Mouse (Mus musculus) lung, embryonic 16.5 days (tissue): ENCODE measurements at regions not wholly inside any gene's neighbourhood (a gene's known extent, or its start where the extent isn't known, plus 50 kb on each side); places are given as distances from the start of the nearest gene placed in this dataset.

Experiments
- ATAC-seq: fragments of 200-750 bp; cut with Nextera tagmentation; 2 replicates; pipeline ENCODE4 v1.8.0; 2017; ENCODE audit warnings: low read depth, mild to moderate bottlenecking, moderate library complexity
- H3K27ac ChIP-seq: fragments of 300-500 bp; sonication (generic); 2 replicates; pipeline ENCODE4 v1.5.1; 2014; ENCODE audit warnings: mild to moderate bottlenecking, control low read depth, low read length
- H3K27me3 ChIP-seq: fragments of 300-500 bp; sonication (generic); 2 replicates; pipeline ENCODE4 v1.6.1; 2014; ENCODE audit warnings: low read depth, low read length, mixed read lengths; ENCODE audit not compliant: control insufficient read depth, insufficient read depth
- H3K36me3 ChIP-seq: fragments of 300-500 bp; sonication (generic); 2 replicates; pipeline ENCODE4 v1.6.1; 2014; ENCODE audit warnings: low read length; ENCODE audit not compliant: control insufficient read depth, insufficient read depth
- H3K4me1 ChIP-seq: fragments of 300-500 bp; sonication (generic); replicated peaks from 2 replicates; pipeline ENCODE4 v1.6.1; 2014; ENCODE audit warnings: low read length, mixed read lengths; ENCODE audit not compliant: control insufficient read depth, insufficient read depth
- H3K4me2 ChIP-seq: fragments of 300-500 bp; sonication (generic); 2 replicates; pipeline ENCODE4 v1.6.1; 2014; ENCODE audit warnings: low read depth, low read length, control low read depth
- H3K4me3 ChIP-seq: fragments of 300-500 bp; sonication (generic); 2 replicates; pipeline ENCODE4 v1.5.1; 2014; ENCODE audit warnings: mild to moderate bottlenecking, low read length, control low read depth
- H3K9ac ChIP-seq: fragments of 300-500 bp; sonication (generic); 2 replicates; pipeline ENCODE4 v1.6.1; 2014; ENCODE audit warnings: low read length, control low read depth
- H3K9me3 ChIP-seq: fragments of 300-500 bp; sonication (generic); 2 replicates; pipeline ENCODE4 v1.6.1; 2016; ENCODE audit warnings: low read length; ENCODE audit not compliant: control insufficient read depth
- WGBS: fragments of 180-500 bp; shearing (Covaris S2); extraction: QIAGEN DNeasy Blood & Tissue Kit; methylation state at CpG from one replicate; pipeline ENCODE4 v1.1.7; 2014; 5-methylcytosine and 5-hydroxymethylcytosine counted together

DNA sequence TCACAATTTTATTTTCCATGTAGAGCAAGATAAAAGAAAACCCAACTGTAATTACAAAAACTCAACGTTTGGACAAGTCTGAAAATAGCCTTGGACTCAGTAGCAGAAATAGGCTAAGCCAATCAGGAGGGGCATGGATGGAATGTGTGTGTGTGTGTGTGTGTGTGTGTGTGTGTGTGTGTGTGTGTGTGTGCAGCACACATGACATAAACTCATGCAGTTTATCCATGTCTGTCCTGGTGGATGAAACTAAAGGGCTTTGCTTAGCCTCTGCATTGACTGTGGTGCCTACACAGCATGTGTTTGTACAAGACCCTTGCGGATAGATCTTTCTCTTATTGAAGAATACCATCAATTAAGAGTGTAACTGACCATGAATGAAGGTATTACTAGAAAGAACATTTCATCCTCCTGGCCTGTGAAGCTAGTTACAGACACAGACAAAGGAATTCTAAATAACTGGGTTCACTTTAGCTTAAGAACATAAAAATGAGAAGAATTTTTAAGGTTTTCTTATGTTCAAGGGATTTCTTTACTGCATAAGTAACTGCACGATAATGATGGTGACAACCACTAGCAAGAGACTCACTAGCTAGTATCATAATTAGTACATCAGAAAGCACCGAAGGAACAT lies 361.5 kb downstream of the Tmem182 start:
- Histone ChIP-seq H3K4me1 (no peaks in the 10 kb centered on the region), H3K36me3 (no peaks in the 10 kb centered on the region), H3K9me3 (peaks cover 3% of the 10 kb centered on the region; the same call in 1 of the 2 replicates), H3K4me2 (no peak overlapping the region), H3K27me3 (no peaks in the 10 kb centered on the region), H3K27ac (no peak overlapping the region), H3K4me3 (no peak overlapping the region), H3K9ac (no peak overlapping the region)
- 71% methylated on average over 4 of the region's 4 CpGs for WGBS
- ATAC-seq = no peak

DNA sequence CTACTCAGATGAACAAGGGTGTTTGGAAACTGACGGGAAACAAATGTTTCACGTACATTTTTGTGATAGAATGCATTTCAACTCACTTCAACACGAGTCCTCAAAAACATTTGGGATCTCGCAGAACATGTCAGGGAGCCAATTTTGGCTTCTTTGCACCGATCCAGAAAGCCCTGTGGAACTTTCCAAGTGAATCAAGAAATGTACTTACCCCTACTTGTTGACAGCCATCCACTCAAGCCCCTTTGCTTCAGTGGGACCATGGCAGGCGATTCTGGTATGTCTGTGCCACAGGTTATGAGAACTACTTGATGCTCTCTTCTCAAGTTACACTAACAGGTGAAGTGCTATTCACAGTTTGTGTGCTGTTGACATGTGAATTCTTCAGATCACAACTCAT lies 381.6 kb downstream of the Tmem182 start:
- Histone ChIP-seq H3K27ac (no peak overlapping the region), H3K9ac (no peak overlapping the region), H3K27me3 (no peaks in the 10 kb centered on the region), H3K9me3 (no peaks in the 10 kb centered on the region), H3K4me3 (no peak overlapping the region), H3K36me3 (no peaks in the 10 kb centered on the region), H3K4me2 (no peak overlapping the region), H3K4me1 (no peaks in the 10 kb centered on the region)
- no peak for ATAC-seq
- 61% methylated on average over 6 of the region's 6 CpGs for WGBS

DNA sequence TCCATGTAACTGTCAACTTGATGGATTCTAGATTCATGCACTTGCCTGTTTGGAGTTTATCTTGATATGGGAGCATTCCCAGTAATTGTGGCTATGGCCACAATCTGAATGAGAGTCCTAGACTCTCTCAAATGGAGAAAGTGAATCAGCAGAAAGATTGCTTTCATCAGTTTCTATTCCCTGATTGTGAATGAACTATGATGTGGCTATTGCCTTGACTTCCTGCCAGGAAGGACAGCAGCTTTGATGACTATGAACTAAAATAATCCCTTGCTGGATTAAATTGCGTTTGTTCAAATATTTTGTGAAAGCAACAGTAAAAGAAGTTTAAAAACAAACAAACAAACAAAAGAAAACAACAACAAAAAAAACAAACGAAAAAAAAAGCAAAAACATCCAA lies 407.5 kb downstream of the Tmem182 start:
- WGBS = 55% methylated on average over 2 of the region's 2 CpGs
- H3K9ac ChIP-seq = no peak overlapping the region
- H3K27me3 ChIP-seq = no peaks in the 10 kb centered on the region
- no peaks in the 10 kb centered on the region for H3K4me1 ChIP-seq
- H3K4me2 ChIP-seq = no peak overlapping the region
- no peak overlapping the region for H3K27ac ChIP-seq
- H3K36me3 ChIP-seq = no peaks in the 10 kb centered on the region
- ATAC-seq = no peak
- no peaks in the 10 kb centered on the region for H3K9me3 ChIP-seq
- H3K4me3 ChIP-seq = no peak overlapping the region

DNA sequence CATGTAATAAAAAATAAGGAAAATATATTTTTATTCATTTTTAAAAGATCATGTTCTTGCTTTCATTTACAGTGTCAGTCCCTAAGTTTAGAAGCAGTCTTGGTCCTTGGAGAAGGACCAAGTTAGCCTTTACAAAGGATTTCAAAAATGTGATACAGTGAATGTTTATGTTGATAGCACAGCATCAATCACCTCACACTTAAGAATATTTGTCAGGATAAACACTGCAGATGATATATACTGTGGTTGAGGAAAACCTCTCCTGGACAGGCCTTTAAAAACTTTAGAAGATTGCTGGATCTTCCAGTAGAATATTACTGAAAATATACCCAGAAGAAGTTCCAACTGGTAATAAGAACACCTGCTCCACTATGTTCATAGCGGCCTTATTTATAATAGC lies 420.4 kb downstream of the Tmem182 start:
- H3K27ac ChIP-seq = no peak overlapping the region
- no peaks in the 10 kb centered on the region for H3K36me3 ChIP-seq
- H3K4me2 ChIP-seq = no peak overlapping the region
- no peak overlapping the region for H3K4me3 ChIP-seq
- ATAC-seq = peak; percentile 76
- WGBS = 50% methylated on average over 1 of the region's 1 CpGs
- H3K4me1 ChIP-seq = no peaks in the 10 kb centered on the region
- H3K9me3 ChIP-seq = no peaks in the 10 kb centered on the region
- H3K27me3 ChIP-seq = no peaks in the 10 kb centered on the region
- H3K9ac ChIP-seq = no peak overlapping the region

DNA sequence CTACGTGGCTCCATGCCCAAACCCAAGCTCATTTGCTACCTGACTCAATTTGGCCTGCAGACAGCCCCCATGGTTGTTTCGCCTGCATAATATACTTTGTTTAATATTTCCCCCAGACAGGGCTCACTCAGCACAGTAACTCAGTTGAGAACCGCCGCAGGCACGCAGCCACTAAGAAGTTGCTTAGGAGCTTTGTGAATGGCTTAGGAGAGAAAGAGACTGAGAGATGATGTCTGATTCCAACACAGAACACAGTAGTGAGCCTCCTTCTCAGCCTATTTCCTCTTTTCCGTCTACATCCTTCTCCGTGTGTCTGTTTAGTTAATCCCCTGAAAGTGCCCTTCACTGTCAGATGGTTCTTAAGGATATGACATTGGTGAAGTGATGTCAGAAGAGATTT lies 429.9 kb downstream of the Tmem182 start:
- Histone ChIP-seq H3K27me3 (no peaks in the 10 kb centered on the region), H3K4me2 (no peak overlapping the region), H3K4me3 (no peak overlapping the region), H3K27ac (no peak overlapping the region), H3K36me3 (no peaks in the 10 kb centered on the region), H3K9ac (no peak overlapping the region), H3K4me1 (no peaks in the 10 kb centered on the region), H3K9me3 (no peaks in the 10 kb centered on the region)
- ATAC-seq = no peak
- 72% methylated on average over 7 of the region's 7 CpGs for WGBS

DNA sequence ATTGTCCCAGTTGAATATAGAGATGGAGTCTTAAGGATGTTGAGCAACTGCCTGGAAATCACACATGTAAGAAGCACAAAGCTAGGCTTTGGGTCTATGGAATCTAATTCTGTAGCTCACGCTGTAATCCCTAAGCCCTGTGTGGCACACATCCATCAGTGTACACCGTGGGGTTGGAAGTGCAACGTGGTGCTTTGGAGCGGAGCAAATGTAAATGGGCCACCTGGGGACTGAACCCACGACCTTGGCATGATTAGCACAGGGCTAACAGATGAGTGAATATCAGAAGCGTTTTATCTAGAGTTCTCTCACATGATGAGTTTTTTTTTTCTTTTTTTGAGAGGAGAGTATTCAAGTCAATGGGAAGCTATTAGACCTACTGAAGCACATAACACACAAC lies 437.6 kb downstream of the Tmem182 start:
- H3K4me3 ChIP-seq = no peak overlapping the region
- no peaks in the 10 kb centered on the region for H3K36me3 ChIP-seq
- 78% methylated on average over 6 of the region's 6 CpGs for WGBS
- no peak overlapping the region for H3K4me2 ChIP-seq
- H3K27me3 ChIP-seq = no peaks in the 10 kb centered on the region
- no peak overlapping the region for H3K27ac ChIP-seq
- no peak overlapping the region for H3K9ac ChIP-seq
- H3K4me1 ChIP-seq = no peaks in the 10 kb centered on the region
- no peak for ATAC-seq
- H3K9me3 ChIP-seq = no peaks in the 10 kb centered on the region

DNA sequence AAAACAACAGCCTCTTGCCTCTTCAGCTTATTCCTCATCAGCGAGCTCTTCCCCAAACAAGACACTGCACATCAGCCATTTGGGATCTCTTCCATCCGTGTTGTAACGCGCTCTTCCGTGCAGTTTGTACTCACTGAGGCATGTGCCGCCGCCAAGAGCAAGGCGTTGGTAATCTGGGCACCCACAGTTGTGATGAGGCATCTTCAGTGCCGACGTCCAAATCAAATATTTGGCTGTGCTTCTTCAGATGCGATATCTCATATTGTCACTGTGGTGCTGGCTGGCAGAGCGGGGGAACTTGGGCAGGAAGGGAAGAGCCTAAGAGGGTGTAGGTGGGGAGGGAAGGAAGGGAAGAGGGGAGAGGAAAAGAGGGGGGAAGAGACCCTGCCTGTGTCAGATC lies 439.2 kb downstream of the Tmem182 start:
- no peaks in the 10 kb centered on the region for H3K9me3 ChIP-seq
- H3K4me2 ChIP-seq = no peak overlapping the region
- H3K27me3 ChIP-seq = no peaks in the 10 kb centered on the region
- ATAC-seq = no peak
- WGBS = 91% methylated on average over 12 of the region's 12 CpGs
- no peak overlapping the region for H3K4me3 ChIP-seq
- no peaks in the 10 kb centered on the region for H3K4me1 ChIP-seq
- no peak overlapping the region for H3K9ac ChIP-seq
- no peak overlapping the region for H3K27ac ChIP-seq
- H3K36me3 ChIP-seq = no peaks in the 10 kb centered on the region

DNA sequence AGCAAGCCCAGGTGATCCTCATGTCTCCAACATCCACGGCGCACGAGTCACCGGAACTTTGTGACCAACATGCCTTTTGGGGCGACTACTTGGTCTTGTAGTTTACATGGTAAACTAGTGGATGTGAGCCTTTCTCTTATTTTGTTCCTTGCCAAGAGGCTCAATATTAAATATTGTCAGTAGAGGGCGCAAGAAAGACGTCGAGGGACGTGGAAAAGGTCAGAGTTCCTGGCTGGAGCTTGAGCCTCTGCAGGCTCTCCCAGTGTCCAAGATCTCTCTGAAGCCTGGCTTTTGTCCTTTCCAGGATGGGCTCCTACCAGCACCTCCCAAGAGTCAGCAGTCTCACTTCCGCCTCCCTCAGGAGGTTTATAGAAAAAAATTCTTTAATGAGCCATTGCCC lies 458.8 kb downstream of the Tmem182 start:
- Histone ChIP-seq H3K4me3 (no peak overlapping the region), H3K9me3 (no peaks in the 10 kb centered on the region), H3K4me2 (no peak overlapping the region), H3K27me3 (no peaks in the 10 kb centered on the region), H3K9ac (no peak overlapping the region), H3K36me3 (no peaks in the 10 kb centered on the region), H3K4me1 (no peaks in the 10 kb centered on the region), H3K27ac (no peak overlapping the region)
- 28% methylated on average over 10 of the region's 10 CpGs for WGBS
- no peak for ATAC-seq

DNA sequence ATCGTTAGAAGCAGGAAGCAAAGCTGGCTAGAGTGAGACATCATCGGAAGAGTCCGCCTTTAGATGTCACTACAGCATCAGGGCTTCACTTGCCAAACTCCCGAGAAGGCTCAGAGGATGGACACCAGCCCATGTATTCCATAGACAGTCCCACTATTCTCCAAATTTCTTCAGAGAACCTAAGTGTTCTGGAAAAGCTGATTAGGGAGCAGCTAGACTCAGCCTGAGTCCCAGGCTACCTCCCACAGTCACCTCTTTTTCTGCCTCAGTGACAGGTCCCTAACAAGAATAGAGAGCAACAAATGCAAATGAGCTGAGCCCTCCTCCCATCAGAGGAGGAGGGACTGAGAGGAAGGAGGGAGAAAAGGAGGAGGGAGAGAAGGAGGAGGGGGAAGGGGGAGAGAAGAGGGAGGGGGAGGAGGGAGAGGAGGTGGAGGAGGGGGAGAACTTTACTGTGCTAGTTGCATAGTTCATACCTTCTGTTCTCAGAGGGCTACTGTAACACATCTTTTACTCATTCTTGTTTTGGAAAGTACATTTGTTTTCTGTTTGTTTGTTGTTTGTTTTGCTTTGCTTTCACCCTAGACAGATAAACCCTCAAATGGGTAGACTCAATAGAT lies 465.8 kb downstream of the Tmem182 start:
- no peak for ATAC-seq
- peaks cover 4% of the 10 kb centered on the region for H3K4me1 ChIP-seq
- H3K36me3 ChIP-seq = no peaks in the 10 kb centered on the region
- H3K9ac ChIP-seq = no peak overlapping the region
- no peaks in the 10 kb centered on the region for H3K9me3 ChIP-seq
- no peak overlapping the region for H3K27ac ChIP-seq
- no peaks in the 10 kb centered on the region for H3K27me3 ChIP-seq
- H3K4me3 ChIP-seq = no peak overlapping the region
- WGBS = 28% methylated on average over 4 of the region's 4 CpGs
- H3K4me2 ChIP-seq = no peak overlapping the region
